Mouse (Mus musculus): ENCODE results near the gene Tssk2.

DNA sequence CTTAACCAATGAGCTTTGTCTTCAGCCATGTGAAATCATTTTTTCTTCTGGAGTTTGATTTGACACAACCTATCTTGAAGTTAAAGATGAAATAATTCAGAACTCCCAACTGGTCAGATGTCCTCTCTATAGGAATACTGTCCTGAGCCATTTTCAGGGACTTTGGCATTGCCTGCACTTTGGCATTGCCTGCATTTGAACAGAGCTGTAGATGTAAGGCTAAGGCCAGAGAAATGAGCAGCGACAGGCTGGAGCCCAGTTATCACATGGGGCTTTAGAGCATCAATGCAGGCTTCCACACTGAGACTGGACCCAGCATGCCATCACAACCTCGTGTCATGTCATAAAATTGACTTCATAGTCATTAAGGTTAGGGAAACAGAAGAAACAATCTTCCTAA lies 45.2 kb upstream of the Tssk2 start:
- TF ChIP-seq CTCF (IDR thresholded peaks at IDR 0.05; ENCODE audit: control insufficient read depth, insufficient read depth, low read length): no peak
- TF ChIP-seq POLR2A (IDR thresholded peaks at IDR 0.05; ENCODE audit: borderline replicate concordance, control insufficient read depth, low read depth, low read length): no peak

Data from bone marrow, adult 2 months (tissue).